ENCODE assay signal across 28 mouse cellular contexts in genomic region chr14:32311381-32312035, GRCm38 (mm10). TPM values are rescaled to one million over a fixed set of nuclear protein-coding genes. Genes with fewer than 3 reads are reported as not detected.
DNase-seq lines count a peak whose midpoint lies in the region; ATAC-seq and TF ChIP-seq lines count a peak whose summit lies in the region.
"Had no signal": no experiment of that assay in that cellular context is flagged by ENCODE, and none has a peak within 500 bp of the region (broad histone marks: within the 10 kb centered on the region; RNA-seq: fewer than 3 reads in every experiment).

No protein-coding gene starts in this region.

- H3K4me1 ChIP-seq in heart, embryonic 12.5 days (replicated peaks), result no peaks in the 10 kb centered on the region
- peaks cover 2% of the 10 kb centered on the region for H3K4me1 ChIP-seq in ES-Bruce4 (ENCODE audit: control insufficient read depth, insufficient read depth, low read length)
- H3K4me1 ChIP-seq: embryonic facial prominence, embryonic 13.5 days; embryonic facial prominence, embryonic 15.5 days; forebrain, embryonic 10.5 days; forebrain, embryonic 12.5 days had no signal

- 89% methylated on average over 2 of the region's 2 CpGs for WGBS in heart, embryonic 12.5 days

- no peak overlapping the region for H3K4me2 ChIP-seq in heart, embryonic 12.5 days
- H3K4me2 ChIP-seq: embryonic facial prominence, embryonic 13.5 days; embryonic facial prominence, embryonic 15.5 days; forebrain, embryonic 12.5 days had no signal

- TF ChIP-seq POLR2A in ES-Bruce4 (IDR thresholded peaks at IDR 0.05; ENCODE audit: insufficient read depth, low read length), result no peak

- no peak overlapping the region for H3K27ac ChIP-seq in heart, embryonic 12.5 days (ENCODE audit: poor library complexity, severe bottlenecking)
- H3K27ac ChIP-seq in ES-Bruce4 (ENCODE audit: insufficient read depth, low read length), result peak overlapping the region; percentile 69
- H3K27ac ChIP-seq: embryonic facial prominence, embryonic 13.5 days; embryonic facial prominence, embryonic 15.5 days; forebrain, embryonic 10.5 days; forebrain, embryonic 12.5 days had no signal

- H3K9me3 ChIP-seq in heart, embryonic 12.5 days (replicated peaks), result no peaks in the 10 kb centered on the region
- no peaks in the 10 kb centered on the region for H3K9me3 ChIP-seq in ES-Bruce4 (replicated peaks; ENCODE audit: control insufficient read depth, insufficient read depth, low read length, poor library complexity, severe bottlenecking)
- H3K9me3 ChIP-seq: embryonic facial prominence, embryonic 13.5 days; embryonic facial prominence, embryonic 15.5 days; forebrain, embryonic 10.5 days; forebrain, embryonic 12.5 days; G1E had no signal

- no peak for TF ChIP-seq CTCF in ES-Bruce4 (IDR thresholded peaks at IDR 0.05; ENCODE audit: low read depth, low read length)

- no peak overlapping the region for H3K9ac ChIP-seq in heart, embryonic 12.5 days
- H3K9ac ChIP-seq in ES-Bruce4 (ENCODE audit: low read depth, poor library complexity, severe bottlenecking), result no peak overlapping the region
- H3K9ac ChIP-seq: embryonic facial prominence, embryonic 13.5 days; embryonic facial prominence, embryonic 15.5 days; forebrain, embryonic 12.5 days had no signal

- no peak for ATAC-seq in heart, embryonic 12.5 days (ENCODE audit: insufficient number of reproducible peaks, low FRiP score)
- ATAC-seq: activated CD4-positive, CD25-positive, alpha-beta regulatory T cell, adult 4 months; CD4-positive, CD25-positive, alpha-beta regulatory T cell, adult 4 months; forebrain, embryonic 14.5 days; forebrain, embryonic 16.5 days; Patski had no signal

- no peaks in the 10 kb centered on the region for H3K36me3 ChIP-seq in heart, embryonic 12.5 days
- H3K36me3 ChIP-seq in ES-Bruce4 (ENCODE audit: control insufficient read depth, insufficient read depth, low read length, poor library complexity, severe bottlenecking), result no peaks in the 10 kb centered on the region
- H3K36me3 ChIP-seq: embryonic facial prominence, embryonic 13.5 days; embryonic facial prominence, embryonic 15.5 days; forebrain, embryonic 10.5 days; forebrain, embryonic 12.5 days had no signal

- no peak overlapping the region for H3K4me3 ChIP-seq in heart, embryonic 12.5 days
- no peak overlapping the region for H3K4me3 ChIP-seq in ES-Bruce4 (ENCODE audit: low read depth, low read length)
- H3K4me3 ChIP-seq: embryonic facial prominence, embryonic 13.5 days; embryonic facial prominence, embryonic 15.5 days; erythroblast, embryonic 14.5 days; forebrain, embryonic 10.5 days; forebrain, embryonic 12.5 days had no signal

- peak; percentile 76 for DNase-seq in heart, adult 11 months
- DNase-seq in R1 (ENCODE audit: low read depth, low spot score), result peak; percentile 68
- no peak for DNase-seq in layer of hippocampus, adult 9-10 months (ENCODE audit: low spot score)
- DNase-seq in cerebellum, adult 11-12 months, result no peak
- DNase-seq: adrenal gland, adult 8-10 months; adrenal gland, postnatal 14 days; adrenal gland, postnatal 36 days; B cell, adult 2 months; cerebellum, adult 18-20 months; cerebellum, adult 8-10 months; cerebellum, adult 9-11 months; cerebellum, postnatal 14 days; cerebellum, postnatal 36 days; embryo, embryonic 11 days had no signal

- peak; percentile 47; the same call in 1 of the 2 replicates for TF ChIP-seq EP300 in ES-Bruce4 (IDR thresholded peaks at IDR 0.05; ENCODE audit: insufficient read depth, low read depth, low read length)

- no peaks in the 10 kb centered on the region for H3K27me3 ChIP-seq in heart, embryonic 12.5 days (replicated peaks)
- no peaks in the 10 kb centered on the region for H3K27me3 ChIP-seq in ES-Bruce4 (ENCODE audit: control insufficient read depth, insufficient read depth, low read length, poor library complexity, severe bottlenecking)
- H3K27me3 ChIP-seq: CH12.LX; embryonic facial prominence, embryonic 13.5 days; embryonic facial prominence, embryonic 15.5 days; forebrain, embryonic 12.5 days; Patski had no signal

RNA-seq across cellular contexts. Expression of gene Ogdhl, which starts 10.3 kb away (rescaled TPM):
- polyA plus RNA-seq in heart, embryonic 12.5 days (2016; fragmentation: Nextera tagmentation; extraction: Ambion mirVana), result 19.2 and 19.4 TPM in 2 replicates
- 90.3 and 93.8 TPM in 2 replicates for polyA plus RNA-seq in ES-Bruce4 (2011; ENCODE audit: insufficient read depth, insufficient read length, low read depth, missing spikeins)
- polyA plus RNA-seq: CD4-positive, CD25-positive, alpha-beta regulatory T cell, adult 4 months; erythroblast, embryonic 14.5 days had no signal

Comparison
In these comparisons a context has a peak if more than half of its experiments do, and no peak if none do; other contexts are left out.
1. DNase-seq: peak in heart, adult 11 months (single experiment) and R1 (single experiment); none in layer of hippocampus, adult 9-10 months (single experiment) and cerebellum, adult 11-12 months (single experiment).